Mouse (Mus musculus) hindbrain, postnatal 0 days (tissue): ENCODE measurements at regions not wholly inside any gene's neighbourhood (a gene's known extent, or its start where the extent isn't known, plus 50 kb on each side); places are given as distances from the start of the nearest gene placed in this dataset.

ENCODE experiments used
- ATAC-seq: fragments of 200-750 bp; cut with Nextera tagmentation; 2 replicates; pipeline ENCODE4 v1.8.0; 2017; ENCODE audit warnings: mild to moderate bottlenecking, moderate TSS enrichment, moderate library complexity
- DNase-seq: peaks from one replicate; pipeline ENCODE4 v3.0.0-alpha.2; 2015; ENCODE audit warnings: low spot score
- H3K27ac ChIP-seq: fragments of 300-500 bp; sonication (generic); 2 replicates; pipeline ENCODE4 v1.5.1; 2014; ENCODE audit warnings: mild to moderate bottlenecking
- H3K27me3 ChIP-seq: fragments of 300-500 bp; sonication (generic); 2 replicates; pipeline ENCODE4 v1.6.1; 2014; ENCODE audit warnings: low read length, mixed read lengths; ENCODE audit not compliant: insufficient read depth
- H3K36me3 ChIP-seq: fragments of 300-500 bp; sonication (generic); 2 replicates; pipeline ENCODE4 v1.6.1; 2014; ENCODE audit warnings: low read length, mixed read lengths; ENCODE audit not compliant: insufficient read depth
- H3K4me1 ChIP-seq: fragments of 300-500 bp; sonication (generic); 2 replicates; pipeline ENCODE4 v1.6.1; 2014; ENCODE audit warnings: antibody characterized with exemption, low read length, mixed read lengths; ENCODE audit not compliant: insufficient read depth
- H3K4me2 ChIP-seq: fragments of 300-500 bp; sonication (generic); 2 replicates; pipeline ENCODE4 v1.6.1; 2014; ENCODE audit warnings: low read depth, mild to moderate bottlenecking, low read length, moderate library complexity, mixed read lengths
- H3K4me3 ChIP-seq: fragments of 300-500 bp; sonication (generic); 2 replicates; pipeline ENCODE4 v1.5.1; 2014; ENCODE audit warnings: low read length
- H3K9ac ChIP-seq: fragments of 300-500 bp; sonication (generic); replicated peaks from 2 replicates; pipeline ENCODE4 v1.6.1; 2014; ENCODE audit warnings: mild to moderate bottlenecking, low read length, moderate library complexity, mixed read lengths
- H3K9me3 ChIP-seq: fragments of 300-500 bp; sonication (generic); 2 replicates; pipeline ENCODE4 v1.6.1; 2016; ENCODE audit warnings: low read length, mixed read lengths
- CTCF ChIP-seq: IDR thresholded peaks from 2 replicates; pipeline ENCODE4 v1.5.1; 2016; ENCODE audit warnings: antibody characterized with exemption, control low read depth, low read depth
- WGBS: fragments of 180-500 bp; shearing (Covaris S2); extraction: QIAGEN DNeasy Blood & Tissue Kit; methylation state at CpG from one replicate; pipeline ENCODE4 v1.1.7; 2014; 5-methylcytosine and 5-hydroxymethylcytosine counted together

- Histone ChIP-seq H3K4me3 (no peak overlapping the region), H3K4me2 (no peak overlapping the region), H3K27ac (no peak overlapping the region), H3K4me1 (no peaks in the 10 kb centered on the region), H3K9me3 (no peaks in the 10 kb centered on the region), H3K9ac (no peak overlapping the region), H3K27me3 (no peaks in the 10 kb centered on the region), H3K36me3 (no peaks in the 10 kb centered on the region)
- no peak for TF ChIP-seq CTCF
- ATAC-seq (no peak), DNase-seq (no peak)
- WGBS, result 63% methylated on average over 1 of the region's 1 CpGs
Observed at GRCm38 (mm10) chr7:50993707-50994106, 394.7 kb downstream of the 4933405O20Rik start.

- no peak overlapping the region for H3K27ac ChIP-seq
- H3K36me3 ChIP-seq, result no peaks in the 10 kb centered on the region
- no peaks in the 10 kb centered on the region for H3K27me3 ChIP-seq
- no peak overlapping the region for H3K9ac ChIP-seq
- ATAC-seq, result peak; percentile 45; the same call in 1 of the 2 replicates
- H3K4me2 ChIP-seq, result no peak overlapping the region
- 33% methylated on average over 3 of the region's 3 CpGs for WGBS
- H3K9me3 ChIP-seq, result no peaks in the 10 kb centered on the region
- H3K4me1 ChIP-seq, result no peaks in the 10 kb centered on the region
- no peak overlapping the region for H3K4me3 ChIP-seq
- peak; percentile 49 for DNase-seq
- TF ChIP-seq CTCF, result no peak
Observed at GRCm38 (mm10) chr7:51041899-51042667, 443.1 kb downstream of the 4933405O20Rik start.

GRCm38 (mm10) chr7:51051496-51051895 lies 452.5 kb downstream of the 4933405O20Rik start:
- TF ChIP-seq CTCF, result no peak
- no peak for ATAC-seq
- Histone ChIP-seq H3K9ac (no peak overlapping the region), H3K27ac (no peak overlapping the region), H3K9me3 (no peaks in the 10 kb centered on the region), H3K4me3 (no peak overlapping the region), H3K27me3 (no peaks in the 10 kb centered on the region), H3K36me3 (no peaks in the 10 kb centered on the region), H3K4me2 (no peak overlapping the region), H3K4me1 (no peaks in the 10 kb centered on the region)
- DNase-seq, result no peak
- 81% methylated on average over 3 of the region's 3 CpGs for WGBS

GRCm38 (mm10) chr7:51068376-51068775 lies 442.5 kb upstream of the Ano5 start:
- ATAC-seq (no peak), DNase-seq (no peak)
- WGBS, result 23% methylated on average over 1 of the region's 1 CpGs
- Histone ChIP-seq H3K4me2 (no peak overlapping the region), H3K27me3 (no peaks in the 10 kb centered on the region), H3K4me3 (no peak overlapping the region), H3K36me3 (no peaks in the 10 kb centered on the region), H3K9me3 (no peaks in the 10 kb centered on the region), H3K4me1 (no peaks in the 10 kb centered on the region), H3K27ac (no peak overlapping the region), H3K9ac (no peak overlapping the region)
- TF ChIP-seq CTCF, result no peak

GRCm38 (mm10) chr7:51093774-51094173 lies 417.1 kb upstream of the Ano5 start:
- H3K4me2 ChIP-seq, result no peak overlapping the region
- H3K36me3 ChIP-seq, result no peaks in the 10 kb centered on the region
- H3K27ac ChIP-seq, result no peak overlapping the region
- no peak overlapping the region for H3K9ac ChIP-seq
- H3K27me3 ChIP-seq, result no peaks in the 10 kb centered on the region
- H3K4me3 ChIP-seq, result no peak overlapping the region
- TF ChIP-seq CTCF, result no peak
- WGBS, result 80% methylated on average over 3 of the region's 3 CpGs
- no peak for ATAC-seq
- H3K4me1 ChIP-seq, result no peaks in the 10 kb centered on the region
- no peak for DNase-seq
- H3K9me3 ChIP-seq, result no peaks in the 10 kb centered on the region

- Histone ChIP-seq H3K27ac (no peak overlapping the region), H3K4me2 (no peak overlapping the region), H3K27me3 (no peaks in the 10 kb centered on the region), H3K9ac (no peak overlapping the region), H3K4me3 (no peak overlapping the region), H3K9me3 (no peaks in the 10 kb centered on the region), H3K36me3 (no peaks in the 10 kb centered on the region), H3K4me1 (no peaks in the 10 kb centered on the region)
- ATAC-seq, result no peak
- no peak for TF ChIP-seq CTCF
- WGBS, result 56% methylated on average over 2 of the region's 2 CpGs
- peak; percentile 13 for DNase-seq
Observed at GRCm38 (mm10) chr7:51101166-51101565, 409.7 kb upstream of the Ano5 start.

GRCm38 (mm10) chr7:51140796-51141195 lies 370.0 kb upstream of the Ano5 start:
- no peak for ATAC-seq
- no peaks in the 10 kb centered on the region for H3K9me3 ChIP-seq
- H3K27ac ChIP-seq, result no peak overlapping the region
- WGBS, result 92% methylated on average over 4 of the region's 4 CpGs
- no peak for DNase-seq
- no peak overlapping the region for H3K4me3 ChIP-seq
- H3K4me1 ChIP-seq, result no peaks in the 10 kb centered on the region
- no peaks in the 10 kb centered on the region for H3K27me3 ChIP-seq
- no peak for TF ChIP-seq CTCF
- no peak overlapping the region for H3K4me2 ChIP-seq
- H3K9ac ChIP-seq, result no peak overlapping the region
- no peaks in the 10 kb centered on the region for H3K36me3 ChIP-seq
